Mouse (Mus musculus) thymus, postnatal 14 days (tissue): Measurements from ENCODE around the gene Pgap3.
"Not testable (repeated sequence)": the region's sequence is repeated elsewhere in the genome, so short reads cannot be mapped to it uniquely, and the experiment has no call there.

ENCODE experiments used
- DNase-seq: peaks from one replicate; pipeline ENCODE4 v3.0.0; 2021

Pgap3 gene

GRCm38 (mm10) chr11:98412273-98412796 is 12.0 kb upstream of the Pgap3 start, which contains the start of gene Erbb2:
Gene Erbb2 (plus strand): TSS chr11:98412470.
- DNase-seq: peak; percentile 25

DNA sequence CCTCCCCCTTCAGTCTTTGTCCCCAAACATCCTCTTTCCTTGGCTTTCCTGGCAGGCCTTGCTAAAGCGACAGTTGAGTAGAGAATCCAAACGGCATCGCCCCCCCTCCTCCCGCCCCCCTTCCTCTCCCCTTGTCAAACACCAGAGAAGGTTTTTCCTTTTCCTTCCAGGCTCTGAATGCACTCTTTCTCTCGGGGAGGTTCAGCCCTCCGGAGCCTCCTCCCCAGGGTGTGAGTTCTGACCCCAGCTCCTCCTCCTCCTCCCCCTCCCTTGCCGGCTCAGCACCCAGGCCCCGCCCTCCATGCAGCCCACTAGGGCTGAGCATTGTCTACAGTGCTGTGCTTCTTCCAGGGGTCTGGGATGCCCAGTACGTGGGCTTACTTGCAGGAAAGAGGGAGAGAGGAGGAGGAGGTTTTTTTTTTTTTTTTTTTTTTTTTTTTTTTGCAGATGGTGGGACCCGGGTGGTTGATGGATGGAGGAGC is 9.1 kb upstream of the Pgap3 start:
- DNase-seq: no peak

DNA sequence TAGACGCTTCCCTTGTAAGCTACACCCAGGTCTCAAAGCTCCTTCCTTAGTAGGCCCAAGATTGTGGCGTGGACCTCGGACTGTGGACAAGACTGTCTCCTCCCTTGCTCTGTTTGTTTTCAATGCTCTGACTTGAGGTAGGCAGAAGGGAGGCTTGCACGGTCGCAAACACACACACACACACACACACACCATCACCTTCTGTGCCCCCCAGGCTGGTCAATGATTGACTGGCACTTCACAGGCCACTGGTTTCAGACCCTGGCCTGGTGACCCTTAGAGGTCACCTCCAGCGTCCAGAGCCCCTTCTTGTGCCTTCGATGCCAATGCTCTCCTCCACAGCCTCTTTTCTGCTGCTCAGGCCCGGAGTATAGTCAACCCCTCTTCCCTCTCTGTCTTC is 8.6 kb upstream of the Pgap3 start:
- no peak for DNase-seq

- DNase-seq: no peak
Measured at GRCm38 (mm10) chr11:98406621-98407020, 6.3 kb upstream of the Pgap3 start.

DNA sequence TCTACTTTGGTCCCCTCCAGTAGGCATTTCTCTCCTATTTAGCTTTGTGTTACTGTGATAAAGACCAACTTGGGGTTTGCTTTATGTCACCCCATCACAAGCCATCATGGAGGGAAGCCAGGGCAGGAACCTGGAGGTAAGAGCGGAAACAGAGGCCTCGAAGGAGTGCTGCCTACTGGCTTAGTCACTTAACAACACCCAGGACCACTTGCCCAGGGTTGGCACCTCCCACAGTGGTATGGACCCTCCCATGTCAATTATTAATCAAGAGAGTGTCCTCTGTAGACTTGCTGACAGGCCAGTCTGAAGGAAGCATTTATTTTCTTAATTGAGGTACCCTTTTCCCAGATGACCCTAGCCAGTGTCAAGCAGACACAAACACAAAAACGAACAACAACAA is 526 bp upstream of the Pgap3 start:
- DNase-seq: no peak

DNA sequence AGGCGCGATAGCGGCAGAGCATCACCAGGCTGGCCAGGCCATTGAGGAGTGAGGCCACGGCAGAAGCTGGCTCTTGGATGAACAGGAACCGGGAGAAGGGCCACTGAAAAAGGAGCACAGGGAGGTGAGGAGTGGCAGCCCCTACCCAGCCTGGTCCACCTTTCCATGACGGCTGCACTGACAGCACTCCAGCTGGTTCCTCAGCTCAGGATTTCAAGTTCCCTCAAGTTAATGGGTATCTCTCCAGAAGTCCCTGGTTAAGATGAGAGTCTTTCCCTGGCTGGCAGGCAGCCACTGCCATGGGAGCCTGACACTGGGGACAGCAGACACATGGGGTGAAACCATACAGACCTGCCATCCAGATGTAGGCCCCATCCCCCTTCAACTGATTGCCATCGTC is 2.3 kb downstream of the Pgap3 start:
- no peak for DNase-seq

GRCm38 (mm10) chr11:98395041-98395440 is 5.2 kb downstream of the Pgap3 start:
- no peak for DNase-seq

GRCm38 (mm10) chr11:98394301-98394700 is 6.0 kb downstream of the Pgap3 start:
- no peak for DNase-seq

- peak; percentile 89 for DNase-seq
Measured at GRCm38 (mm10) chr11:98393317-98393716, 7.0 kb downstream of the Pgap3 start.

DNA sequence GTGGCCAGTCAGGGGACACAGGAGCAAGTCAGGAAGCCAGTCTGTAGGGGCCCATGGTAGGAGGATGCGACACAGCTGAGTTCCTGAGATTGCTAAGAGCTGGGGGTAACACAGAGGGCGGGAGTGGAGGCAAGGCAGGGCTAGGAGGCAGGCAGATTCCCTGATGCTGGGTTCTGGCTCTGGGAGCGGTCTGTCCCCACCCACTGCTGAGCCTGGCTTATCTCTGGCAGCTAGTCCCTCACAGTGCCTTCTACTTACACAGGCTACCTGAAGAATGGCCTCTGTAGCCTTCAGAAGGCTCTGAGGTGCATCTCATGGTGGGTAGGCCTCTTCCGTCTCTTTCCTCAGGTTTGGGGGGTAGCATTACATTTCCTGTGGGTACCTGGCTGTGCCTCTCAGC is 7.6 kb downstream of the Pgap3 start:
- DNase-seq: peak; percentile 29

DNA sequence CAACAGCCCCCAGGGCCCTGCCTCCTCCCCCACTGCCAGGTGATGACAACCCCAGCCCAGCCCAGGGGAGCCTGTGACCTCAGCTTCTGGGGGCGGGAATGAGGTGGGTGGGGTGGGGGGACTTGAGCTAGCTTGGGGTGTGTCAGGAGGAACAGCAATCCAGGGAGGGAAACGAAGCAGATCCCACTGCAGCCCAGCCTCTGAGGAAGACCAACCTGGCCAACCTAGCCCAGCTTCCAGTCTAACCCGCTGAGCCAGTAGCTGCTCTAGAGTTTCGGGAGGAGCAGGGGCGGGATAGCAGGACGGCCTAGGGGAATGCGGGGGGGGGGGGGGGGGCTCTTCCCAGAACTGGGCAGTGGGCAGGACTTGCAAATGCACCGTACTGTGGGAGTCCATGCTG is 8.3 kb downstream of the Pgap3 start:
- DNase-seq: no peak

DNA sequence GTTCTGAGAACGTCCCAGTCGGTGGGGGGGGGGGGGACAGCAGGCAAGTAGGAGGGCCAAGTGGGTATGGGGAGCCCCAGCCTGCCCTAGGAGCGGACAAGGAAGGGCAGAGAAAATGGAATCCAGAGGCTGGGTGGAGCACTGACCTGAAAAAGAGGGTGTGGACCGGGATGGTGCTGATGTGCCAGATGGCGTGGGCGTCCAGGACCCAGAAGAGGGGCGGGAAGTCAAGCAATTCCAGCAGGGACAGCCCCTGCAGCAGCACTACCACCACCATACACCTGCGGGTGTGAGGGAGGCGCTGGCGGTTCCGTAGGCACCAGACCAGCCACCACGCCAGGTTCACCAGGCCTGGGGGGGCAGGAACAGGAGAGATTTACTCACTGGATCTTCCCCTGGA is 10.1 kb downstream of the Pgap3 start:
- DNase-seq: no peak

- DNase-seq: peak; percentile 79
Measured at GRCm38 (mm10) chr11:98389221-98389780, 11.0 kb downstream of the Pgap3 start.

DNA sequence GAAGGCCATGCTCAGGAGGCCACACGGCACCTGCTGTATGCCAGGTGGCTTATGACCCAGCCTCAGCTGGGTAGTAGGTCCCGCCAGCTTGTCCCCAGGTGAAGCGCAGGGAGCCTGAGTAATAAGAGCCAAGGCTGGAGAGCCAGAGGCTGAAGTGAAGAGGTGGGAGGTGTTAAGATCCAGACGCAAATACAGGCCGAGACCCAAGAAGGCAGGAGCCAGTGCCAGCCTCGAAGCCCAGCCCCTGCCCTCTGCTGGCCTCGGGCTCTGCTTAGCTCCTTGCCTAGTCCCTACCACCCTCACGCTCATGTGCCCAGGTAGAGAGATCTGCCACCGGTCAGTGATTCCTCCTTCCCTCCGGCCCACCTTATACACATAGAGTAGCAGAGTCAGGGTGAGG is 12.0 kb downstream of the Pgap3 start:
- DNase-seq: no peak

DNA sequence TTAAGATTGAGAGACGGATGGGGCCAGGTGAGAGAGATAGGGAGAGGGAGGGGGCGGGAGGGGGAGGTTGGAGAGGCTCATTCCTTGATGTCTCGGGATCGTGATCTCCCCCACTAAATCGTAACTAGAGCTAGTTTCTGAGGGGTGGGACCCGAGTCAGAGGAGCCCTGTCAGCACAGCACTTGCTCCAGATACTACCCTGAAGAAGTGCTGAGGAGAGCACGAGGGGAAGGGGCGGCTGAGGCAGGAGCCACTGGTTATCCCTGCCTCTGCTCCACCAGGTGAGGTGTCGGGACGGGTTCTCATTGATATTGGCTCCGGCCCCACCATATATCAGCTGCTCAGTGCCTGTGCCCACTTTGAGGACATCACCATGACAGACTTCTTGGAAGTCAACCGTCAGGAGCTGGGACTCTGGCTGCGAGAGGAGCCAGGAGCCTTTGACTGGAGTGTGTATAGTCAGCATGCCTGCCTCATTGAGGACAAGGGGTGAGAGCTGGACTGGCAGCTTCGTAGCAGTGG is 13.2 kb downstream of the Pgap3 start:
- DNase-seq: no peak

GRCm38 (mm10) chr11:98386596-98386995 is 13.7 kb downstream of the Pgap3 start:
- peak; percentile 37 for DNase-seq

DNA sequence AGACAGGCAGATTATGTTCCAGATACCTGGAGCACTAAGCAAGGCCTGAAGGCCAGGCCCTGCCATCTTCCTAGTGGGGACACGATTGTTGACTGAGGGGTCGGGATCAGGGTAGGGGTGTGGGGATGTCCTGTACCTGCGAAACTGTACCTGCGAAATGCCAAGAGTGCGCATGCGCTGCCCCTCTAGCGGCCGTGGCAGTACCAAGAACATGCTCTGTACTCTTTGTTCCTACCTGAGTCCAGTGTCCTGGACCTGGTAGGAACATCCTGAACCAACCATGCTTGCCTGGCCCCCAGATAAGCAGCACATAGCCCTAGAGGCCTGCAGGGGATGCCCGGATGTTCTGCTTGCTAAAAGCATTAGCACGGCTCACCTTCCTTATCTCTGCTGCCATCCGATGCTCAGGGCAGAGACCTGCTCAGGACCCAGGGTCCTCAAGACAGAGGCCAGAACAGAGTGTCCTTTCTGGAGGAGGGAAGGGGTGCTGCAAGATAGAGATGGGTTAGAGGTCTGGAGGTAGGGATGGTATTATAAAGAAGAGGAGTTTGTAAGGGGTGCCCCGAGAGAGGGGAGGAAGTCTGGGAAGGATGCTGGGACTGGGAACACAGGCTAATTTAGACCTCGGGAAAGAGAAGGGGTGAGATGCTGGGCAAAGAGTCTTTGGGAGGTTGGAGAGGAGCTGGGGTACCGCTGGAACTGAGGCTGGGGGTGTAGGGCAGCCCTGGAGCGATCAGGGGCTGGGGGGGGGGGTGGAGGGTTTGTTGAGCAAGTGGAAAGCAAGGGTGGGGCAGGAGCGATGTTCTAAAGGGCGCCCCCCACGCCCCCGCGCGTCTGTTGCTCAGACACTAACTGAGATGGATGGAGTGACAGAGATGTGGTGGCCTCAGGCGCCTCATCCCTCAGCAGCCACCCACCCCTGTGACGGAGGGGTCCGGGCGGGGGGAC is 14.4 kb downstream of the Pgap3 start, which contains the start of gene Pnmt:
TSS of gene Pnmt (plus strand) at position 813 of the 948 bp plus-strand sequence.
- DNase-seq: no peak

GRCm38 (mm10) chr11:98384721-98385637 is 15.3 kb downstream of the Pgap3 start:
- no peak for DNase-seq

- DNase-seq: no peak
Measured at GRCm38 (mm10) chr11:98384216-98384615, 16.1 kb downstream of the Pgap3 start.

DNA sequence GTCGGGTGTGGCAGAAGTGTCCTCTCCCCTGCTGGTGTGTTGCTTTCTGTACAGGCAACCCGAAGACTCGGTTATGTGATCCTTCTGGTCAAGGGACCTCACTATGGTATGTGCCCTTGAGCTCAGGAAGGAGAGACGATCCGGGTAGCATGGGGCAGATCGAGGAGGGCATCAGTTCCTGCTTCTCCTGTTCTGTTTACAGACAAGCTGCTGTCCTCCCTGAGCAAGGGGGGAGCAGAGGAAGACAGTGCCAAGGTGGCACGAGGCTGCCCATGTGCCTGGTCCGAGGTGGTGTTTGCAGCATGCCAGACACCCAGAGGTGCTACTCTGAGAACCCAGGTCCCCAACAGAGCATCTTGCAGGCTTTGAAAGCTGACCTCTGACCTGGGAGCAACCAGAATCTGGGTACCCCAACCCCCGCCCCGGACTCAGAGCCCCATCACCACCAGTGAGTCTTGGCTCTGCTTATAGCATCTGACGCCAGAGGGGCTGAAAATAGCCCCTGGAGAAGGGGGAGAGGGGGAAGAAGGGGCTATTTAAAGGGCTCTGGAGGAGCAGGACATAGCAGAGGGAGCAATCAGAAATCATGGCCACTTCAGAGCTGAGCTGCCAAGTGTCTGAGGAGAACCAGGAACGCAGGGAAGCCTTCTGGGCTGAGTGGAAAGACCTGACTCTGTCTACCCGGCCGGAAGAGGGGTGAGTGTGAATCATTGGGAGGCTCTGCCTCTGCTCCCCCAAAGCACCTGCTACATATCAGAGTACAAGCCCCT is 16.8 kb downstream of the Pgap3 start, which contains the start of gene Tcap:
TSS of gene Tcap (plus strand) at position 551 of the 770 bp plus-strand sequence.
- DNase-seq: no peak

- not testable (repeated sequence) for DNase-seq
Measured at GRCm38 (mm10) chr11:98382405-98382804, 17.9 kb downstream of the Pgap3 start.

DNA sequence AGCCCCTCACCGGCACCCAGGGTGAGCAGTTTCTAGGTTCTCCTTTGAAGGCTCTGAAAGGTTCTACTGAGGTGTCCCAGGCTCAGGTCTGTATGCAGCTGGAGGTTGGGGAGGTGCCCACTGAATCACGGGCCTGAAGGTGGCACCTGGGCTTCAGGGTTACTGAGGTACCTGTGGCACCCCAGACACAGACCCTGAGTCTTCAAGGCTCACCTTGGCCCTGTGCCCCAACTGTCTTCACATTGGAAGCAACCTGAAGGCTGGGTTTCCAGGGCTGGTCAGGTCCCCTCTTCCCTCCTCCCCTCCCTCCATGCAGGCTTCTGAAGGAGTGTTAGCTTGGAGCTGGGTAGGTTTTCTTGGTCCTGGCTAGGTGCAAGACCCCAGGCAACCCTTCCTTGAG is 18.6 kb downstream of the Pgap3 start:
- no peak for DNase-seq
